Mouse (Mus musculus): ENCODE data around the gene Tmem248. TPM values are rescaled to one million over a fixed set of nuclear protein-coding genes. Genes with fewer than 3 reads are reported as not detected.

Tmem248 gene
- polyA plus RNA-seq, 1 experiment from 2014 or later = 45.5 TPM

DNA sequence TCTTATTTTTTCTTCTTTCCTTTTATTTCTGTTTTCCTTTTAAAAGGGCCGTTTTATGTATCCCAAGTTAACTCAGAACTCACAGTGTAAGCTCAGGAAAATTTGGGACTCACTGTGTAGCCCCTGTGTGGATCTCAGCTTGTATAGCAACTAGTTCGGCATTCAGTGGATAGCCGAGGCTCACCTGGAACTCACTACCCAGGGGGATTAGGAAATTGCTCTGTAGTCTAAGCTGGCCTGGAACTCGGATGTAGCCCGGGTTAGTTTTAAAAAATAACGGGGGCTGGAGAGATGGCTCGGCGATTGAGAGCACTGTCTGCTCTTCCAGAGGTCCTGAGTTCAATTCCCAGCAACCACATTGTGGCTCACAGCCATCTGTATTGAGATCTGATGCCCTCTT is 40.4 kb downstream of the Tmem248 start:
- H3K9me3 ChIP-seq (ENCODE audit: control insufficient read depth, low read length) = no peaks in the 10 kb centered on the region
- H3K27me3 ChIP-seq (replicated peaks; ENCODE audit: control insufficient read depth, insufficient read depth, low read length) = no peaks in the 10 kb centered on the region
- ATAC-seq (replicated peaks; ENCODE audit: low FRiP score, low TSS enrichment, low read depth) = no peak
- WGBS = 7% methylated on average over 8 of the region's 8 CpGs
- peak overlapping the region; percentile 64; the same call in 1 of the 2 replicates for H3K27ac ChIP-seq (ENCODE audit: low read depth)
- peak overlapping the region; percentile 50 for H3K4me3 ChIP-seq (ENCODE audit: low read depth, low read length)
- H3K9ac ChIP-seq (ENCODE audit: low read length) = peak overlapping the region; percentile 50
- peak overlapping the region; percentile 80 for H3K4me2 ChIP-seq (ENCODE audit: low read length)
- peaks cover 8% of the 10 kb centered on the region; the same call in 1 of the 2 replicates for H3K4me1 ChIP-seq (replicated peaks; ENCODE audit: control insufficient read depth, insufficient read depth, low read length)
- no peak for DNase-seq (ENCODE audit: low spot score)
- H3K36me3 ChIP-seq (ENCODE audit: control insufficient read depth, insufficient read depth, low read length) = peaks cover 19% of the 10 kb centered on the region

DNA sequence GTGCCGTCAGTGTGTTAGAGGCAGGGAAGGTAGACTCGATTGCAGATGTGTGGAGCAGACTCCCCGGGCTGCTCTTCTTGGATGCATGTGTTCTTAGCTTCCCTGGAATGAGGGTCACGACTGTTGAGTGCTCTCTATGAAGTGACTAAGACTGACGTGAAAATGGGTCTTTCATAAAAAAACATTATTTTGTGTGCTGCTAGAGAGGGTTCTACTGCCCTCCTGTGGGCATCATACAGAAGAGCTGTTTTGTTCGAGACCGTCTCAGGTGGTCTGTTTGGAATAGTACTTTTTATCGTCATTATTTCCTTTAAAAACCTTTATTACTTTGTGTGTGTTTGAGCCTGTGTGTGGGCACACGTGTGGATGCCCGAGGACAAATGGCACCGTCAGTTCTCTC is 46.6 kb downstream of the Tmem248 start:
- Histone ChIP-seq H3K4me3 (ENCODE audit: low read depth, low read length) (no peak overlapping the region), H3K27ac (ENCODE audit: low read depth) (no peak overlapping the region), H3K9me3 (ENCODE audit: control insufficient read depth, low read length) (no peaks in the 10 kb centered on the region), H3K4me2 (ENCODE audit: low read length) (no peak overlapping the region), H3K9ac (ENCODE audit: low read length) (no peak overlapping the region), H3K27me3 (replicated peaks; ENCODE audit: control insufficient read depth, insufficient read depth, low read length) (no peaks in the 10 kb centered on the region), H3K36me3 (ENCODE audit: control insufficient read depth, insufficient read depth, low read length) (peaks cover 40% of the 10 kb centered on the region), H3K4me1 (replicated peaks; ENCODE audit: control insufficient read depth, insufficient read depth, low read length) (no peaks in the 10 kb centered on the region)
- ATAC-seq (replicated peaks; ENCODE audit: low FRiP score, low TSS enrichment, low read depth) (no peak), DNase-seq (ENCODE audit: low spot score) (no peak)
- 75% methylated on average over 11 of the region's 11 CpGs for WGBS

DNA sequence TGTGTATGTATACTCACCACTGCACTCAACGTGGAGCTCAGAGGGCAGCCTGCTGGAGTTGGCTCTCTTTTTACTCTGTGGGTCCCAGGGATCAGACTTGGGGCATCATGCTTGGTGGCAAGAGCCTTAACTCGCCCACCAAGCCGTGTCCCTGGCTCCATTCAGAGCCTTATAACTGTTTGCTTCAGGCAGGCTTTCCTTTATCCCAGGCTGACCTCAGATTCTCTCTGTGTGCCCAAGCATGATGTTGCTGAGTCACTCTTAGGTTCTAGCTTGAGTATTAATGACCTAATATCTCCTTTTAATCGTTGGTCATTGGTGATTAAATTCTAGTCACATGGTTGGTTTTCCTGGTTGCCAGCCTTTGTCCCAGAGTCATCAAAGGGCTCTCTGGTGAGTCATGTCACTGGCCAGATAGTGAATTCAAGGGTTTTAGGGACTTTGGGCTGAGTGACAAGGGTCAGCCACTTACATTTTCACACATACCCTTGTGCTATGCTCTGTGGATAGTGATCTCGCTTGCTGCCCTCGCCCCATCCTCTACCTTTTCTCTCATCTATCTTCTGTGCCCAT is 47.6 kb downstream of the Tmem248 start:
- Histone ChIP-seq H3K27me3 (replicated peaks; ENCODE audit: control insufficient read depth, insufficient read depth, low read length) (no peaks in the 10 kb centered on the region), H3K36me3 (ENCODE audit: control insufficient read depth, insufficient read depth, low read length) (peaks cover 49% of the 10 kb centered on the region), H3K4me3 (ENCODE audit: low read depth, low read length) (no peak overlapping the region), H3K9ac (ENCODE audit: low read length) (no peak overlapping the region), H3K9me3 (ENCODE audit: control insufficient read depth, low read length) (no peaks in the 10 kb centered on the region), H3K27ac (ENCODE audit: low read depth) (no peak overlapping the region), H3K4me2 (ENCODE audit: low read length) (no peak overlapping the region), H3K4me1 (replicated peaks; ENCODE audit: control insufficient read depth, insufficient read depth, low read length) (no peaks in the 10 kb centered on the region)
- WGBS = 91% methylated on average over 6 of the region's 6 CpGs
- ATAC-seq (replicated peaks; ENCODE audit: low FRiP score, low TSS enrichment, low read depth) (no peak), DNase-seq (ENCODE audit: low spot score) (no peak)

DNA sequence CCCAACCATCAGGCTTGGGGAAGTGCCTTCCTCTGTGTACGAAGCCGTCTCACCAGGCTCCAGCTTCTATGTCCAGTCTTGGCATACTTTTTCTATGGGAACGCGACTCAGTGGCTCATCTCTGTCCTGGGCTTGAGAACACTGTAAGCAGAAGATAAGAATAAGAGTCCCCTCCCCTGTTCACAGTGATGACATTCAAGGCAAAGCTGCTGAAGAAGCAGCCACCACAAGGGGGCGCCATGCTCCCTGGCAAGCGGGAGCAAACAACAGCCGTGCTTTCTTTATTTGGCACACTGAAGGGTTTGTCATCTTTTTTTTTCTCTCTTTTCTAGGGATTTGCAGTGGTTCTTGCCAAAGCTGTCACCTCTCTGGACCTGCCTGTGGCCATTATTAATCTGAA is 49.8 kb downstream of the Tmem248 start:
- Histone ChIP-seq H3K36me3 (ENCODE audit: control insufficient read depth, insufficient read depth, low read length) (peaks cover 67% of the 10 kb centered on the region), H3K4me3 (ENCODE audit: low read depth, low read length) (no peak overlapping the region), H3K4me1 (replicated peaks; ENCODE audit: control insufficient read depth, insufficient read depth, low read length) (no peaks in the 10 kb centered on the region), H3K9me3 (ENCODE audit: control insufficient read depth, low read length) (no peaks in the 10 kb centered on the region), H3K4me2 (ENCODE audit: low read length) (no peak overlapping the region), H3K27ac (ENCODE audit: low read depth) (no peak overlapping the region), H3K9ac (ENCODE audit: low read length) (no peak overlapping the region), H3K27me3 (replicated peaks; ENCODE audit: control insufficient read depth, insufficient read depth, low read length) (no peaks in the 10 kb centered on the region)
- WGBS = 85% methylated on average over 7 of the region's 7 CpGs
- no peak for ATAC-seq (replicated peaks; ENCODE audit: low FRiP score, low TSS enrichment, low read depth)
- no peak for DNase-seq (ENCODE audit: low spot score)

DNA sequence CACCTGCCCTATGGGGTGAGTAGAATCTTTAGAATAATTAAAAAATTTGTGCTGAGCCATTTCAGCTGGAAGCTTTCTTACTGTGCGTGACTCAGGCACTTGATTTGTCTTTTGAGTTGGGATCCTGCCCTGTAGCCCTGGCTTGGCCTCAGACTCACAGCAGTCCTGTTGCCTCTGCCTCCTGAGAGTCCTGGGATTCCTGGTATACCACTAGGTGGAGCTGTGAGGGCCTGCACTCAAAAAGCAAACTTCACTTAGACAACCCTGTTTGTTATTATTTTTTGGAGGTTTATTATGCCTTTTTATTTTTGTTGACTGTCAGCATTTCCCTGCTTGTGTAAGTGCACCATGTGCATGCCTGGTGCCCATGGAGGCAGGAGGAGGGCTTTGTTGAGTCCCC is 50.4 kb downstream of the Tmem248 start:
- H3K36me3 ChIP-seq (ENCODE audit: control insufficient read depth, insufficient read depth, low read length) = peaks cover 69% of the 10 kb centered on the region
- WGBS = 79% methylated on average over 1 of the region's 1 CpGs
- DNase-seq (ENCODE audit: low spot score) (no peak), ATAC-seq (replicated peaks; ENCODE audit: low FRiP score, low TSS enrichment, low read depth) (no peak)
- H3K4me1 ChIP-seq (replicated peaks; ENCODE audit: control insufficient read depth, insufficient read depth, low read length) = no peaks in the 10 kb centered on the region
- no peak overlapping the region for H3K4me3 ChIP-seq (ENCODE audit: low read depth, low read length)
- H3K9me3 ChIP-seq (ENCODE audit: control insufficient read depth, low read length) = no peaks in the 10 kb centered on the region
- H3K4me2 ChIP-seq (ENCODE audit: low read length) = no peak overlapping the region
- H3K27me3 ChIP-seq (replicated peaks; ENCODE audit: control insufficient read depth, insufficient read depth, low read length) = no peaks in the 10 kb centered on the region
- no peak overlapping the region for H3K27ac ChIP-seq (ENCODE audit: low read depth)
- H3K9ac ChIP-seq (ENCODE audit: low read length) = no peak overlapping the region

DNA sequence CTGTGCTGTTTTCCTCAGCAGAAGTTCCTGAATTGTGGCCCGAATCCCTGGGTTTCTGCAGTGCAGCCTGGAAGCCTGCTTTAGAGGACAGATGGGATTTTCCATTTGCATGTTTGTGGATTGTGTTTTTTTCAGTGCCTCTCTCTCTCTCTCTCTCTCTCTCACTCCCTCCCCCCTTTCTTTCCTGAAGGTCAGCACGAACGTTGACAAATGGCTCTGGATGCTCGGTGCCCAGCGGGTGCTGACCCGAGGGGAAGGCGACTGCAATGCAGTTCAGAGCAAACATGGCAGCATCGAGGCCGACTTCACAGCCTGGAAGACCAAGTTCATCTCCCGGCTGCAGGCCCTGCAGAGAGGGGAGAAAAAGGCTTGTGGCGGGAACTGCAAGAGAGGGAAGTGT is 52.1 kb downstream of the Tmem248 start:
- H3K36me3 ChIP-seq (ENCODE audit: control insufficient read depth, insufficient read depth, low read length) = peaks cover 63% of the 10 kb centered on the region
- no peak for ATAC-seq (replicated peaks; ENCODE audit: low FRiP score, low TSS enrichment, low read depth)
- WGBS = 80% methylated on average over 11 of the region's 11 CpGs

DNA sequence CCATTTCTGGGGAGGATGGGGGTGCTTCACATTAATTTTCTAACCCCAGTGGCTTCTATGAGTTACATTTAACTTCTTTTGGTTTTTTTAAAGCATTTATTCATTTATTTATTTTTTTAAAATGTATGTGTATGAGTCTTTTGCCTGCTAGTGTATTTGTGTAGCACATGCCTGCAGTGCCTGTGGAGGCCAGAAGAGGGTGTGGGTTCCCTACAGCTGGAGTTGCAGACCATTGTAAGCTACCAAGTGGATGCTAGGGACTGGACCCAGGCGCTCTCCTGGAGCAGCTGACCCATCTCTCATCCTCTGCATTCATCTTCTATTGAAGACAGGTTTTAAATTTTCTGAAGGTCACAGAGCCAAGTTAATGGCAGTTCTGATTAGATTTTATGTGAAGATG is 55.5 kb downstream of the Tmem248 start:
- H3K9ac ChIP-seq (ENCODE audit: low read length) = no peak overlapping the region
- H3K27me3 ChIP-seq (replicated peaks; ENCODE audit: control insufficient read depth, insufficient read depth, low read length) = no peaks in the 10 kb centered on the region
- no peak overlapping the region for H3K27ac ChIP-seq (ENCODE audit: low read depth)
- ATAC-seq (replicated peaks; ENCODE audit: low FRiP score, low TSS enrichment, low read depth) (no peak), DNase-seq (ENCODE audit: low spot score) (no peak)
- no peak overlapping the region for H3K4me3 ChIP-seq (ENCODE audit: low read depth, low read length)
- no peaks in the 10 kb centered on the region for H3K9me3 ChIP-seq (ENCODE audit: control insufficient read depth, low read length)
- peaks cover 65% of the 10 kb centered on the region for H3K36me3 ChIP-seq (ENCODE audit: control insufficient read depth, insufficient read depth, low read length)
- H3K4me2 ChIP-seq (ENCODE audit: low read length) = no peak overlapping the region
- WGBS = 91% methylated on average over 1 of the region's 1 CpGs
- no peaks in the 10 kb centered on the region for H3K4me1 ChIP-seq (replicated peaks; ENCODE audit: control insufficient read depth, insufficient read depth, low read length)

More for the DNA sequence above, 52.1 kb downstream of the Tmem248 start:
- H3K4me3 ChIP-seq (ENCODE audit: low read depth, low read length) = no peak overlapping the region
- no peaks in the 10 kb centered on the region for H3K27me3 ChIP-seq (replicated peaks; ENCODE audit: control insufficient read depth, insufficient read depth, low read length)
- H3K27ac ChIP-seq (ENCODE audit: low read depth) = no peak overlapping the region
- H3K4me2 ChIP-seq (ENCODE audit: low read length) = no peak overlapping the region
- DNase-seq (ENCODE audit: low spot score) = no peak
- no peaks in the 10 kb centered on the region for H3K9me3 ChIP-seq (ENCODE audit: control insufficient read depth, low read length)
- H3K4me1 ChIP-seq (replicated peaks; ENCODE audit: control insufficient read depth, insufficient read depth, low read length) = no peaks in the 10 kb centered on the region
- H3K9ac ChIP-seq (ENCODE audit: low read length) = no peak overlapping the region

DNA sequence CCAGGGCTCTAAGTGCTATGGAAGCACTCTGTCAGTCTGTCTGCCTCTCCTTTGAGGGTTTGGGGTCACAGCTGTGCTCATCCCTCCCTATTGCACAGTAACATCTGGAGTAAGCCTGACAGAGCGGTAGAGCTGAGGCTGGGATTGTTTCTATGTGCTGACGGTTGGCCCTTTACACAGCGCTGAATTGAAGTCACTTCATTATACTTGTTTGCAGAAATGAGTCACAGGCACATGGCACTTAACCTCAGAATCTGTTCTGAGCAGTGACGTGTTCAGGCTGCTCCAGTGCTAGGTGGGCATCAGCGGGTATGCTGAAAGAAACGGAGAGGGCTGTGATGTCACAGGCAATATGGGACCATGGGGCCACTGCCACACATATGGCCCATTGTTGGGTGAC is 56.2 kb downstream of the Tmem248 start:
- Histone ChIP-seq H3K9me3 (ENCODE audit: control insufficient read depth, low read length) (no peaks in the 10 kb centered on the region), H3K36me3 (ENCODE audit: control insufficient read depth, insufficient read depth, low read length) (peaks cover 65% of the 10 kb centered on the region), H3K27ac (ENCODE audit: low read depth) (no peak overlapping the region), H3K4me3 (ENCODE audit: low read depth, low read length) (no peak overlapping the region), H3K4me2 (ENCODE audit: low read length) (no peak overlapping the region), H3K27me3 (replicated peaks; ENCODE audit: control insufficient read depth, insufficient read depth, low read length) (no peaks in the 10 kb centered on the region), H3K9ac (ENCODE audit: low read length) (no peak overlapping the region), H3K4me1 (replicated peaks; ENCODE audit: control insufficient read depth, insufficient read depth, low read length) (no peaks in the 10 kb centered on the region)
- DNase-seq (ENCODE audit: low spot score) (no peak), ATAC-seq (replicated peaks; ENCODE audit: low FRiP score, low TSS enrichment, low read depth) (no peak)
- 89% methylated on average over 6 of the region's 6 CpGs for WGBS

DNA sequence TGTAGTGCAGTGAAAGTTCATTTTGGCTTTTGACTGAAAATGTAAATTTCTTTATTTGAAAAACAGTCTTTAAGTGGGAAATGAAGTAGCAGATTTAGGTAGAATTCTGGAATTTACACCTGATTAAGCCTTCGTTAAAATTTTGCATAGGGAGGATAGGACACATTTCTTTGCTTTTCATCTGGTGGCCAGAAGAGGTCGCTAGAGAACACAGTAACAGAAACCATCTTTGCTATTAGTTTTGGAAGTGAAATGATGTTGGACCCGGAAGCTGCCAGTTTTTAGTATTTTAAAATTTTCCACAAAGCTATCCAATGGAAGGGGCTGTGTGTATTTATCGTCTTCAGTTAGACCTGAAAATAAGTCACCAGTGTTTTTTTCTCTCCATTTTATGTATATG is 58.6 kb downstream of the Tmem248 start:
- no peak overlapping the region for H3K27ac ChIP-seq (ENCODE audit: low read depth)
- ATAC-seq (replicated peaks; ENCODE audit: low FRiP score, low TSS enrichment, low read depth) = no peak
- WGBS = 55% methylated on average over 4 of the region's 4 CpGs
- H3K4me3 ChIP-seq (ENCODE audit: low read depth, low read length) = no peak overlapping the region
- H3K9ac ChIP-seq (ENCODE audit: low read length) = no peak overlapping the region
- no peaks in the 10 kb centered on the region for H3K27me3 ChIP-seq (replicated peaks; ENCODE audit: control insufficient read depth, insufficient read depth, low read length)
- peaks cover 64% of the 10 kb centered on the region for H3K36me3 ChIP-seq (ENCODE audit: control insufficient read depth, insufficient read depth, low read length)
- H3K9me3 ChIP-seq (ENCODE audit: control insufficient read depth, low read length) = no peaks in the 10 kb centered on the region
- H3K4me1 ChIP-seq (replicated peaks; ENCODE audit: control insufficient read depth, insufficient read depth, low read length) = no peaks in the 10 kb centered on the region
- H3K4me2 ChIP-seq (ENCODE audit: low read length) = no peak overlapping the region
- DNase-seq (ENCODE audit: low spot score) = no peak

Data from intestine, embryonic 14.5 days (tissue).